Comparison of ENCODE assay signal across 9 mouse cellular contexts in genomic region chr7:30444154-30444970, GRCm38 (mm10). TPM values are rescaled to one million over a fixed set of nuclear protein-coding genes. Genes with fewer than 3 reads are reported as not detected.
DNase-seq lines count a peak whose midpoint lies in the region; ATAC-seq and TF ChIP-seq lines count a peak whose summit lies in the region.
"Had no signal": no experiment of that assay in that cellular context is flagged by ENCODE, and none has a peak within 500 bp of the region (broad histone marks: within the 10 kb centered on the region; RNA-seq: fewer than 3 reads in every experiment).

No protein-coding gene starts in this region.

- no peaks in the 10 kb centered on the region for H3K36me3 ChIP-seq in lung, embryonic 14.5 days (ENCODE audit: insufficient read depth)
- H3K36me3 ChIP-seq in midbrain, embryonic 14.5 days (ENCODE audit: control insufficient read depth, insufficient read depth, low read length), result peaks cover 39% of the 10 kb centered on the region

- H3K4me1 ChIP-seq in lung, embryonic 14.5 days (ENCODE audit: insufficient read depth), result peaks cover 13% of the 10 kb centered on the region
- peaks cover 7% of the 10 kb centered on the region; the same call in 1 of the 2 replicates for H3K4me1 ChIP-seq in midbrain, embryonic 14.5 days (ENCODE audit: control insufficient read depth, insufficient read depth, low read length)

- H3K9ac ChIP-seq in lung, embryonic 14.5 days, result peak overlapping the region; percentile 56
- peak overlapping the region; percentile 99 for H3K9ac ChIP-seq in midbrain, embryonic 14.5 days (replicated peaks; ENCODE audit: low read length)

- H3K27me3 ChIP-seq in lung, embryonic 14.5 days (ENCODE audit: insufficient read depth, low read length), result peaks cover 13% of the 10 kb centered on the region
- H3K27me3 ChIP-seq in midbrain, embryonic 14.5 days (ENCODE audit: control insufficient read depth, insufficient read depth, low read length), result no peaks in the 10 kb centered on the region

- H3K9me3 ChIP-seq in lung, embryonic 14.5 days (ENCODE audit: low read depth, low read length), result no peaks in the 10 kb centered on the region; the same call in 1 of the 2 replicates
- H3K9me3 ChIP-seq in midbrain, embryonic 14.5 days (ENCODE audit: control insufficient read depth, low read length), result no peaks in the 10 kb centered on the region

- H3K4me3 ChIP-seq in lung, embryonic 14.5 days (ENCODE audit: low read depth, low read length), result peak overlapping the region; percentile 66
- peak overlapping the region; percentile 86 for H3K4me3 ChIP-seq in midbrain, embryonic 14.5 days (replicated peaks; ENCODE audit: low read depth, low read length)

- under 1% methylated on average over 38 of the region's 38 CpGs for WGBS in lung, embryonic 14.5 days
- under 1% methylated on average over 37 of the region's 38 CpGs for WGBS in midbrain, embryonic 14.5 days

- H3K27ac ChIP-seq in lung, embryonic 14.5 days (ENCODE audit: low read depth), result no peak overlapping the region
- H3K27ac ChIP-seq in midbrain, embryonic 14.5 days (replicated peaks; ENCODE audit: low read depth, low read length), result peak overlapping the region; percentile 98
- H3K27ac ChIP-seq: macrophage had no signal

- intact Hi-C loops in left cerebral cortex, postnatal 14 days (cut with DNase I), result loop anchor here (5.0 kb wide), 1 partner anchor 48 kb away; the partner anchor contains the start of gene Prodh2

- peak; percentile 38; the same call in 1 of the 2 replicates for ATAC-seq in lung, embryonic 14.5 days (ENCODE audit: insufficient read depth)
- ATAC-seq in midbrain, embryonic 14.5 days (ENCODE audit: low FRiP score, low TSS enrichment), result peak; percentile 66

- H3K4me2 ChIP-seq in lung, embryonic 14.5 days, result peak overlapping the region; percentile 86
- H3K4me2 ChIP-seq in midbrain, embryonic 14.5 days (ENCODE audit: low read length), result peak overlapping the region; percentile 90

- peak; percentile 73 for DNase-seq in lung, embryonic 14.5 days
- no peak for DNase-seq in lung, postnatal 25 days (ENCODE audit: low spot score)
- peak; percentile 78 for DNase-seq in embryo, embryonic 10.5 days (ENCODE audit: low spot score)
- peak; percentile 32 for DNase-seq in heart, postnatal 4 days
- peak; percentile 83 to 92 for DNase-seq in left cerebral cortex, postnatal 14 days (ENCODE audit: low spot score in 2 of 2)
- peak; percentile 95 for DNase-seq in midbrain, embryonic 14.5 days
- peak; percentile 62 for DNase-seq in testis, postnatal 14 days (ENCODE audit: low spot score)
- DNase-seq in spleen, adult 12 weeks (ENCODE audit: low spot score), result no peak

- TF ChIP-seq CTCF in lung, embryonic 14.5 days (IDR thresholded peaks at IDR 0.05; ENCODE audit: low read depth), result no peak

RNA-seq across cellular contexts. Expression of gene Aplp1, which starts 1.0 kb away (rescaled TPM):
- 22.3 and 22.6 TPM in 2 replicates for polyA plus RNA-seq in lung, embryonic 14.5 days (2014; fragmentation: Nextera tagmentation; extraction: Ambion mirVana)
- total RNA-seq in heart, postnatal 4 days (2021), result 1 to 10 TPM; 6.0 to 7.4 TPM
- total RNA-seq in left cerebral cortex, postnatal 14 days (2021), result 1,000 to 10,000 TPM; 1,098 to 1,148 TPM
- polyA plus RNA-seq in midbrain, embryonic 14.5 days (2014; fragmentation: Nextera tagmentation; extraction: Ambion mirVana), result 662 and 710 TPM in 2 replicates

RNA-seq across cellular contexts. Expression of gene Kirrel2, which starts 13.1 kb away (rescaled TPM):
- polyA plus RNA-seq in lung, embryonic 14.5 days (2014; fragmentation: Nextera tagmentation; extraction: Ambion mirVana), result not detected in 2 replicates
- under 1 TPM in 1 of 2 experiments, not detected in 1; 0.34 TPM for total RNA-seq in heart, postnatal 4 days (2021)
- 1 to 10 TPM; 6.1 to 8.0 TPM for total RNA-seq in left cerebral cortex, postnatal 14 days (2021)
- polyA plus RNA-seq in midbrain, embryonic 14.5 days (2014; fragmentation: Nextera tagmentation; extraction: Ambion mirVana), result 5.0 and 5.7 TPM in 2 replicates
- polyA plus RNA-seq: macrophage had no signal

RNA-seq across cellular contexts. Expression of gene Nphs1, which starts 13.8 kb away (rescaled TPM):
- polyA plus RNA-seq in lung, embryonic 14.5 days (2014; fragmentation: Nextera tagmentation; extraction: Ambion mirVana), result 0.19 TPM in 1 of 2 replicates, not detected in the other
- total RNA-seq in heart, postnatal 4 days (2021), result not detected
- total RNA-seq in left cerebral cortex, postnatal 14 days (2021), result under 1 TPM; 0.35 to 0.53 TPM
- 0.74 and 1.4 TPM in 2 replicates for polyA plus RNA-seq in midbrain, embryonic 14.5 days (2014; fragmentation: Nextera tagmentation; extraction: Ambion mirVana)
- polyA plus RNA-seq: macrophage had no signal

RNA-seq across cellular contexts. Expression of gene Nfkbid, which starts 22.8 kb away (rescaled TPM):
- 1.7 and 2.0 TPM in 2 replicates for polyA plus RNA-seq in lung, embryonic 14.5 days (2014; fragmentation: Nextera tagmentation; extraction: Ambion mirVana)
- total RNA-seq in heart, postnatal 4 days (2021), result 1 to 10 TPM in 1 of 2 experiments, under 1 TPM in 1; 0.43 to 1.3 TPM
- total RNA-seq in left cerebral cortex, postnatal 14 days (2021), result 1 to 10 TPM; 2.8 to 4.2 TPM
- 1.4 and 2.3 TPM in 2 replicates for polyA plus RNA-seq in midbrain, embryonic 14.5 days (2014; fragmentation: Nextera tagmentation; extraction: Ambion mirVana)

RNA-seq across cellular contexts. Expression of gene Hcst, which starts 24.7 kb away (rescaled TPM):
- 1.5 and 2.0 TPM in 2 replicates for polyA plus RNA-seq in lung, embryonic 14.5 days (2014; fragmentation: Nextera tagmentation; extraction: Ambion mirVana)
- total RNA-seq in heart, postnatal 4 days (2021), result under 1 TPM in 1 of 2 experiments, not detected in 1; 0.88 TPM
- total RNA-seq in left cerebral cortex, postnatal 14 days (2021), result 1 to 10 TPM in 1 of 2 experiments, not detected in 1; 2.6 TPM
- 0.58 TPM in 1 of 2 replicates, not detected in the other for polyA plus RNA-seq in midbrain, embryonic 14.5 days (2014; fragmentation: Nextera tagmentation; extraction: Ambion mirVana)

Comparison
In these comparisons a context has a peak if more than half of its experiments do, and no peak if none do; other contexts are left out.
1. DNase-seq: peak in lung, embryonic 14.5 days (single experiment), embryo, embryonic 10.5 days (single experiment), heart, postnatal 4 days (single experiment), left cerebral cortex, postnatal 14 days (2 of 2), midbrain, embryonic 14.5 days (single experiment) and testis, postnatal 14 days (single experiment); none in lung, postnatal 25 days (single experiment) and spleen, adult 12 weeks (single experiment).
2. RNA of gene Aplp1, which starts 1.0 kb away (total RNA-seq): 1,098 to 1,148 TPM in left cerebral cortex, postnatal 14 days; 6.0 to 7.4 TPM in heart, postnatal 4 days; every median in the first group is over 100 times any median in the second.
3. RNA of gene Kirrel2, which starts 13.1 kb away (total RNA-seq): 6.1 to 8.0 TPM in left cerebral cortex, postnatal 14 days; 0.34 TPM in heart, postnatal 4 days; every median in the first group is over 4 times any median in the second.